Mouse (Mus musculus): Measurements from ENCODE around the gene Smarcd1. TPM values are rescaled to one million over a fixed set of nuclear protein-coding genes. Genes with fewer than 3 reads are reported as not detected.

Gene Smarcd1
- polyA plus RNA-seq (2014; fragmentation: Illumina TruSeq; extraction: RNeasy Lipid Tissue Mini Kit (QIAGEN cat#74804); ENCODE audit: low replicate concordance) = 2.5 TPM

DNA sequence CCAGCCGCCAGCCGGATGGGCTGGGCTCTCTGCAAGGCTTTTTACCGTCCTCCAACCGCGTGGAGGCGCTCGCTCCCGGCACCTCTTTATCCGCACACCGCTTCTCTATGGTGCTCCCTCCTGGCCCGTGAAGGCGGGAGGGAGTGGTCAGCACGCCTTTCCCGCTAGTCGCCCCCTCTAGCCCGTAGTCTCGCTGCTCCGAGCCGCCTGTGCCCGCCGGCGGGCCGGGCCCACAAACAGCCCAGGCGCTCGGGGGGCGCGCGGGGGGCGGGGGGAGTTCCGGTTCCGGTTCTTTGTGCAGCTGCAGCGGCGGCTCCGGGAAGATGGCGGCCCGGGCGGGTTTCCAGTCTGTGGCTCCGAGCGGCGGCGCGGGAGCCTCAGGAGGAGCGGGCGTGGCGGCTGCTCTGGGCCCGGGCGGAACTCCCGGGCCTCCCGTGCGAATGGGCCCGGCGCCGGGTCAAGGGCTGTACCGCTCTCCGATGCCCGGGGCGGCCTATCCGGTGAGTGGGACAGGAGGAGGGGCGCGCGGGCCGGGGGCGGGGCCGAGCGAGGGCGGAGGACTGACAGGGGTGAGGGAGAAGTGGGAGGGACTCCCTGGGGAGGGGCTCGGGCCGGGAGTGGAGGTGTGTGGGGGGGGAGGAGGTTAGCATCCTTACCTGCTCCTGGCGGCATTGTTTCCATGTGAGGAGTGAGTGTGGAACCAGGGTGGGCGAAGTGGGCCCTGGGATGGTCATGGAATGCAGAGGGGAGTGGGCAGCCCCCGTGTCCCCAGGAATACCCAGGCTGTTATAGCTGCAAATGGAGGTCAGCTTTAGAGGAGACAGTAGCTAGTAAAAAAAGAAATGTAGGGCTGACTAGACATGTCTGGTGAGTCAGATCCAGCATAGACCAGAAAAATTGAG is at the start of gene Smarcd1:
Gene Smarcd1 (plus strand): TSS at position 131 of the 902 bp plus-strand sequence.

GRCm38 (mm10) chr15:99670154-99670821 is 31.6 kb upstream of the Smarcd1 start, which contains the start of gene Asic1:
Asic1 (plus strand) TSS chr15:99670368.

DNA sequence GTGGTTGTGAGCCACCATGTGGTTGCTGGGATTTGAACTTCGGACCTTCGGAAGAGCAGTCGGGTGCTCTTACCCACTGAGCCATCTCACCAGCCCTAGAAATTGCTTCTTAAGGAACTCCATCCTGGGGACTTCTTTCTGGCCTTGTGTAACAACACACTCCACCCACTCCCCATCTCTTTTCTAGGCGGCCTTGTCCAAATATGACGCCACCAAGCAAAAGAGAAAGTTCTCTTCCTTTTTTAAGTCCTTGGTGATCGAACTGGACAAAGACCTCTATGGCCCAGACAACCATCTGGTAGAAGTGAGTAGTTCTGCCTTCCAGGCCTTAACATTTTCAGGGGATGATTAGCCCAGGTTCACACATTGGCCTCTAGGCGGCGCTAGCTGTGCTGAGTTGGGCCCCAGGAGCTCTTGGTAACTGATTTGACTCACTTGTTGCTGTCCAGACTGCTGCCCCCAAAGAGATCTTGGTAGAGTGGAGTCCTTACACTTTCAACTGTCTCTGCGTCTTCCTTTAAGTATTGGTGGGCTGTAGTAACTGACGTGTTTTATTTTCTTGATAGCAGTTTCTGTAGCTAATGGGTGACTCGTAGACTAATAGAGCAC is 3.6 kb downstream of the Smarcd1 start, which contains the start of gene Gm17349:
Gene Gm17349 (minus strand): TSS at position 51 of the 609 bp plus-strand sequence.

DNA sequence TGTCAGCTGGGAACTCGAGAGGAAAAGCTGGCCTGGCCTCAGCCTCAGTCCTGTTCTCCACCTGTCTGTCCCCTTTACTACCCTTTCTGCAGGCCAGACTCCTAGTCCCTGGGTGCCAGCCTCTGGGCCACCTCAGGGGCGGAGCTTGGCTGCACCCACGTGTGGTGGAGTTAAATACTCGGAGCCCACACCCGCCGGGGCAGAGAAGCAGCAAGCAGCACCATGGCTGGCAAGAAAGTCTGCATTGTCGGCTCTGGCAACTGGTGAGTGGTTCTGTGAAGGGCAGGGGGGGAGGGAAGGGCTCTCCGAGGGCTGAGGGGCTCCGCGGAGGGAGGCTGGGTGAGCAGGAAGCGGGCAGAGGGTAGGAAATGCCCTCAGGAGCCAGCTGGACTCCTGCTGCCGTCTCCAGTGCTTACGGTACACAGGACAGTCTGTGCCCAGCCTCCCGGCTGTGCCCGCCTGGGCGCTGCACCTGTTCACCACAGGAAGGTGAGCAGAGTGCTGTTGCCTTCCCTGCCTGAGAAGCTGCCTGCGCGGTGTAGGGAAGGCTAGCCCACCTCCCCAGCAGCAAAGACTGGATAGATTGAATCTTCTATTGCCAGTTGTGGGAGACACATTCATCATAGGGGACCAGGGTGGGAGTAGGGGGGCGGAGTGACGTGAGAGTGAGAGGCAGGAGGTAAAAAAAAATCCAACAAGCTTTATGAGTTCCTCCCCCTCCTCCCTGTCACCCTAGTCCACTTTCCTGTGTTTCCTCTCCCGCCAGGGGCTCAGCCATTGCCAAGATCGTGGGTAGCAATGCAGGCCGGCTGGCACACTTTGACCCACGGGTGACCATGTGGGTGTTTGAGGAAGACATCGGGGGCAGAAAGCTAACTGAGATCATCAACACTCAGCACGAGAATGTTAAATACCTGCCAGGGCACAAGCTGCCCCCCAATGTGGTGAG is 15.7 kb downstream of the Smarcd1 start, which contains the start of gene Gpd1:
Gene Gpd1 (plus strand): TSS at position 130 of the 949 bp plus-strand sequence.

GRCm38 (mm10) chr15:99725341-99726155 is 23.6 kb downstream of the Smarcd1 start, which contains the start of gene Cox14:
Cox14 (plus strand) TSS chr15:99725618.

Other genes starting within 250 kb of the Smarcd1 start
- not detected for gene Nckap5l, start 244.4 kb upstream of the Smarcd1 start, polyA plus RNA-seq (2014; fragmentation: Illumina TruSeq; extraction: RNeasy Lipid Tissue Mini Kit (QIAGEN cat#74804); ENCODE audit: low replicate concordance)
- 1.3 TPM for gene Bcdin3d, start 227.4 kb upstream of the Smarcd1 start, polyA plus RNA-seq (2014; fragmentation: Illumina TruSeq; extraction: RNeasy Lipid Tissue Mini Kit (QIAGEN cat#74804); ENCODE audit: low replicate concordance)
- not detected for gene Faim2, start 174.0 kb upstream of the Smarcd1 start, polyA plus RNA-seq (2014; fragmentation: Illumina TruSeq; extraction: RNeasy Lipid Tissue Mini Kit (QIAGEN cat#74804); ENCODE audit: low replicate concordance)
- gene Aqp2, start 123.1 kb upstream of the Smarcd1 start, polyA plus RNA-seq (2014; fragmentation: Illumina TruSeq; extraction: RNeasy Lipid Tissue Mini Kit (QIAGEN cat#74804); ENCODE audit: low replicate concordance) = not detected
- gene Aqp5, start 111.3 kb upstream of the Smarcd1 start, polyA plus RNA-seq (2014; fragmentation: Illumina TruSeq; extraction: RNeasy Lipid Tissue Mini Kit (QIAGEN cat#74804); ENCODE audit: low replicate concordance) = not detected
- gene Aqp6, start 100.7 kb upstream of the Smarcd1 start, polyA plus RNA-seq (2014; fragmentation: Illumina TruSeq; extraction: RNeasy Lipid Tissue Mini Kit (QIAGEN cat#74804); ENCODE audit: low replicate concordance) = not detected
- gene Racgap1, start 50.5 kb upstream of the Smarcd1 start, polyA plus RNA-seq (2014; fragmentation: Illumina TruSeq; extraction: RNeasy Lipid Tissue Mini Kit (QIAGEN cat#74804); ENCODE audit: low replicate concordance) = 14.3 TPM
- gene Asic1, start 31.8 kb upstream of the Smarcd1 start, polyA plus RNA-seq (2014; fragmentation: Illumina TruSeq; extraction: RNeasy Lipid Tissue Mini Kit (QIAGEN cat#74804); ENCODE audit: low replicate concordance) = not detected
- not detected for gene Gm17349, start 3.4 kb downstream of the Smarcd1 start, polyA plus RNA-seq (2014; fragmentation: Illumina TruSeq; extraction: RNeasy Lipid Tissue Mini Kit (QIAGEN cat#74804); ENCODE audit: low replicate concordance)
- gene Gpd1, start 15.4 kb downstream of the Smarcd1 start, polyA plus RNA-seq (2014; fragmentation: Illumina TruSeq; extraction: RNeasy Lipid Tissue Mini Kit (QIAGEN cat#74804); ENCODE audit: low replicate concordance) = 13.6 TPM
- 25.1 TPM for gene Cox14, start 23.5 kb downstream of the Smarcd1 start, polyA plus RNA-seq (2014; fragmentation: Illumina TruSeq; extraction: RNeasy Lipid Tissue Mini Kit (QIAGEN cat#74804); ENCODE audit: low replicate concordance)
- gene Cers5, start 70.8 kb downstream of the Smarcd1 start, polyA plus RNA-seq (2014; fragmentation: Illumina TruSeq; extraction: RNeasy Lipid Tissue Mini Kit (QIAGEN cat#74804); ENCODE audit: low replicate concordance) = 11.0 TPM
- gene Lima1, start 173.3 kb downstream of the Smarcd1 start, polyA plus RNA-seq (2014; fragmentation: Illumina TruSeq; extraction: RNeasy Lipid Tissue Mini Kit (QIAGEN cat#74804); ENCODE audit: low replicate concordance) = 128 TPM

All from small intestine, adult 10 weeks (tissue).